Mouse (Mus musculus) lung, postnatal 0 days (tissue): ENCODE results near the gene Nipal3. TPM values are rescaled to one million over a fixed set of nuclear protein-coding genes. Genes with fewer than 3 reads are reported as not detected.
A peak's percentile ranks its signal among the peaks of the same experiment; 100 is the strongest.

Source experiments
- ATAC-seq: fragments of 200-750 bp; cut with Nextera tagmentation; 2 replicates; pipeline ENCODE4 v1.8.0; 2017; ENCODE audit warnings: moderate library complexity
- DNase-seq: peaks from one replicate; pipeline ENCODE4 v3.0.0-alpha.2; 2016; ENCODE audit warnings: low spot score
- H3K27ac ChIP-seq: fragments of 300-500 bp; sonication (generic); 2 replicates; pipeline ENCODE4 v1.5.1; 2014; ENCODE audit warnings: antibody characterized with exemption, mild to moderate bottlenecking, low read length, mixed read lengths
- H3K27me3 ChIP-seq: fragments of 300-500 bp; sonication (generic); replicated peaks from 2 replicates; pipeline ENCODE4 v1.6.1; 2014; ENCODE audit warnings: low read length, mixed read lengths; ENCODE audit not compliant: insufficient read depth
- H3K36me3 ChIP-seq: fragments of 300-500 bp; sonication (generic); 2 replicates; pipeline ENCODE4 v1.6.1; 2014; ENCODE audit warnings: low read length, mixed read lengths; ENCODE audit not compliant: insufficient read depth
- H3K4me1 ChIP-seq: fragments of 300-500 bp; sonication (generic); 2 replicates; pipeline ENCODE4 v1.6.1; 2014; ENCODE audit warnings: antibody characterized with exemption, low read depth, low read length, mixed read lengths; ENCODE audit not compliant: insufficient read depth
- H3K4me2 ChIP-seq: fragments of 300-500 bp; sonication (generic); replicated peaks from 2 replicates; pipeline ENCODE4 v1.6.1; 2014; ENCODE audit warnings: low read depth, mild to moderate bottlenecking, low read length, moderate library complexity, mixed read lengths
- H3K4me3 ChIP-seq: fragments of 300-500 bp; sonication (generic); 2 replicates; pipeline ENCODE4 v1.5.1; 2014; ENCODE audit warnings: low read depth, low read length
- H3K9ac ChIP-seq: fragments of 300-500 bp; sonication (generic); replicated peaks from 2 replicates; pipeline ENCODE4 v1.6.1; 2014; ENCODE audit warnings: low read depth, mild to moderate bottlenecking
- H3K9me3 ChIP-seq: fragments of 300-500 bp; sonication (generic); 2 replicates; pipeline ENCODE4 v1.6.1; 2016; ENCODE audit warnings: low read length, mixed read lengths
- CTCF ChIP-seq: IDR thresholded peaks from 2 replicates; pipeline ENCODE4 v1.5.1; 2016; ENCODE audit warnings: antibody characterized with exemption, mild to moderate bottlenecking
- EP300 ChIP-seq: IDR thresholded peaks from 2 replicates; pipeline ENCODE4 v1.6.1; 2016; ENCODE audit warnings: antibody characterized with exemption, mild to moderate bottlenecking, control low read depth
- WGBS: fragments of 180-500 bp; shearing (Covaris S2); extraction: QIAGEN DNeasy Blood & Tissue Kit; methylation state at CpG from one replicate; pipeline ENCODE4 v1.1.7; 2014; 5-methylcytosine and 5-hydroxymethylcytosine counted together
- polyA plus RNA-seq: library from polyadenylated mRNA; unstranded; fragments of >200 nt; fragmentation: Nextera tagmentation; extraction: Ambion mirVana; gene quantifications from 2 replicates; pipeline ENCODE4 v1.2.1, GENCODE M21; 2015

Nipal3 gene
- polyA plus RNA-seq, 1 experiment from 2014 or later, result 12.0 TPM

DNA sequence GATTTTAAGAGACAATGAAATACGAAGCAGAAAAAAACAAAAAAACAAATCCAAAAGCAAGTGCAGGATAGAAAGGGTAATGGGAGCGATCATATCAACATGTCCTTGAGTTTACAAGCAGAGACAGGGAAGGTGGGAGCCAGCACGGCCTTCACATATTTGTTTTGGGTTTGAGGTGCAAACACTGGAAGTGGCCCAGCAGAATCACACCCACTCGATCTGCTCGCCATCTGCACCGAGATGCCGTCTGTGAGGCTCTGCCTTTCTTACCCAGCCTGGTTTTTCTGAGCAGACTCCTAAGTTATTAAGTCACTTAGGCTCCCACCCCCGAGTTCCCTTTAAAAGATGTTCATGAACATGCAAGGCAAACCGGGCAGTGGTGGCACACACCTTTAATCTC, 69.2 kb downstream of the Nipal3 start:
- H3K9me3 ChIP-seq, result no peaks in the 10 kb centered on the region
- WGBS, result 54% methylated on average over 9 of the region's 9 CpGs
- ATAC-seq, result no peak
- DNase-seq, result no peak
- no peak for TF ChIP-seq CTCF
- TF ChIP-seq EP300, result no peak
- no peaks in the 10 kb centered on the region for H3K4me1 ChIP-seq
- no peak overlapping the region for H3K4me2 ChIP-seq
- H3K9ac ChIP-seq, result no peak overlapping the region
- H3K4me3 ChIP-seq, result no peak overlapping the region
- no peaks in the 10 kb centered on the region for H3K36me3 ChIP-seq
- no peaks in the 10 kb centered on the region for H3K27me3 ChIP-seq
- H3K27ac ChIP-seq, result no peak overlapping the region

DNA sequence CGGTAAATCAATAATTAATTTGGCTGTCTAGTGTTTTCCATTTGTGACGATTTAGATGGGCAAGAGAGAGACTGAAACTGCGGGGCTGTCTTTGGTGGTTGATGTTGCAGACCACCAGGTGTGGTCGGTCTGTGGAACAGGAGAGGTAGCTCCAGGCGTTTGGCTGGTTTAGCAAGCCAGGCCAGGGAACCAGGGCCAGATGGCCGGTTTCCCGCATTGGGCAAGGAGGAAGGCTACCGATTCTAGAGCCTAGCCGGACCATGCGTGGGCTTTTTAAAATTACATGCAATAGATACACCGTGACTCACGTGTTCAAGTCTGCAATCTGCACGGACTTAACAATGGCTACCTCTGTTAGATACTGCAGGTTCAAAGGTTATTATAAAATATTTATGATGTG, 73.9 kb downstream of the Nipal3 start:
- no peak overlapping the region for H3K9ac ChIP-seq
- no peak overlapping the region for H3K27ac ChIP-seq
- 92% methylated on average over 13 of the region's 13 CpGs for WGBS
- no peak for TF ChIP-seq EP300
- TF ChIP-seq CTCF, result no peak
- H3K27me3 ChIP-seq, result no peaks in the 10 kb centered on the region
- no peaks in the 10 kb centered on the region for H3K9me3 ChIP-seq
- DNase-seq, result no peak
- 0 out of 2 replicates have a peak, but pooled peaks cover 8% of the 10 kb centered on the region for H3K36me3 ChIP-seq
- no peaks in the 10 kb centered on the region for H3K4me1 ChIP-seq
- H3K4me3 ChIP-seq, result no peak overlapping the region
- H3K4me2 ChIP-seq, result no peak overlapping the region
- ATAC-seq, result no peak

- no peaks in the 10 kb centered on the region for H3K9me3 ChIP-seq
- H3K27me3 ChIP-seq, result no peaks in the 10 kb centered on the region
- no peak for ATAC-seq
- 0 out of 2 replicates have a peak, but pooled peaks cover 8% of the 10 kb centered on the region for H3K36me3 ChIP-seq
- no peak for DNase-seq
- H3K27ac ChIP-seq, result no peak overlapping the region
- no peaks in the 10 kb centered on the region for H3K4me1 ChIP-seq
- TF ChIP-seq EP300 (no peak), CTCF (no peak)
- no peak overlapping the region for H3K9ac ChIP-seq
- no peak overlapping the region for H3K4me2 ChIP-seq
- H3K4me3 ChIP-seq, result no peak overlapping the region
- 76% methylated on average over 11 of the region's 11 CpGs for WGBS
Observed at GRCm38 (mm10) chr4:135420416-135420815, 74.4 kb downstream of the Nipal3 start.

GRCm38 (mm10) chr4:135419996-135420395, 74.8 kb downstream of the Nipal3 start:
- DNase-seq, result no peak
- H3K27ac ChIP-seq, result no peak overlapping the region
- TF ChIP-seq EP300 (no peak), CTCF (no peak)
- WGBS, result 76% methylated on average over 21 of the region's 21 CpGs
- no peaks in the 10 kb centered on the region for H3K9me3 ChIP-seq
- no peaks in the 10 kb centered on the region for H3K27me3 ChIP-seq
- no peak overlapping the region for H3K9ac ChIP-seq
- H3K4me3 ChIP-seq, result no peak overlapping the region
- ATAC-seq, result no peak
- H3K4me1 ChIP-seq, result no peaks in the 10 kb centered on the region
- 0 out of 2 replicates have a peak, but pooled peaks cover 8% of the 10 kb centered on the region for H3K36me3 ChIP-seq
- no peak overlapping the region for H3K4me2 ChIP-seq

- 85% methylated on average over 21 of the region's 21 CpGs for WGBS
- Histone ChIP-seq H3K9ac (no peak overlapping the region), H3K4me2 (no peak overlapping the region), H3K9me3 (no peaks in the 10 kb centered on the region), H3K4me1 (no peaks in the 10 kb centered on the region), H3K27ac (no peak overlapping the region), H3K36me3 (0 out of 2 replicates have a peak, but pooled peaks cover 8% of the 10 kb centered on the region), H3K4me3 (no peak overlapping the region), H3K27me3 (no peaks in the 10 kb centered on the region)
- TF ChIP-seq EP300, result no peak
- TF ChIP-seq CTCF, result no peak
- ATAC-seq (no peak), DNase-seq (peak; percentile 29)
Observed at GRCm38 (mm10) chr4:135416367-135416766, 78.5 kb downstream of the Nipal3 start.

DNA sequence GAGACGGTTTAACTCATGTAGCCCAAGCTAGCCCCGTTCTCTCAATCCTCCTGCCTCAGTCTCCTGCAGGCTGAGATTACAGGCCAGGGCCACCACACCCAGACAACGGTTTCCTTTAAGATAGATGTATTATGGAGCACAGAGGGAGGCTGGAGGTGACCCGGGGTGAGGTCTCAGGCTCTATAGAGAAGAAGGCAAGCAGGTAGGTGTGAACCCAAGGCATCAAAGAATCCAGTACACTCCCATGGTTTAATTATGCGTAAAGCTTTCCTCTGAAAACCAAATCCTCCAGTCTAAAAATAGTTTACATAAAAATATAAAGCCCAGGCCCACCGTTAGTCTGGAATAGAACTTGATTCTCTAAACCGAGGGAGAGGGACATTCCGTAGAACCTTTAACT, 81.3 kb downstream of the Nipal3 start:
- no peak for TF ChIP-seq EP300
- TF ChIP-seq CTCF, result no peak
- H3K4me3 ChIP-seq, result no peak overlapping the region
- no peak for ATAC-seq
- H3K4me1 ChIP-seq, result no peaks in the 10 kb centered on the region
- no peak overlapping the region for H3K27ac ChIP-seq
- no peak for DNase-seq
- H3K9ac ChIP-seq, result no peak overlapping the region
- H3K4me2 ChIP-seq, result no peak overlapping the region
- H3K36me3 ChIP-seq, result no peaks in the 10 kb centered on the region
- 83% methylated on average over 8 of the region's 8 CpGs for WGBS
- no peaks in the 10 kb centered on the region for H3K27me3 ChIP-seq
- H3K9me3 ChIP-seq, result no peaks in the 10 kb centered on the region

DNA sequence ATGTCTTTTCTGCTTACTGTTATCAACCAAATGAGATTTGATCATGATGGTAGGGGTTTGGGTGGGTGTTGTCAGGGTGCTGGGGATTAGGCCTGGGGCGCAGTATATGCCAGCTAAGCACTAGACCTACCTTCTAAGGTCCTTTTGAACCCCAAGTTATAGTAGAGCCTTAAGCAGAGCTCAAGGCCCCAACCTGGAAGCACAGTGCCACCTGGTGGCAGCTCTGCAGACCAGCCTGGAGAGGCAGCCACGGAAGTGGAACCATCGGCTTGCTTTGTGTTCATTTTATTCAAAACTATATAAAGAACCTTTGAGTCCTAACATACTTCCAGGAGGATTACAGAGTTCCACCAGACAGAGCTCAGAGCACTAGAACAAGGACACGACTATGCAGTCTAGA, 83.2 kb downstream of the Nipal3 start:
- Histone ChIP-seq H3K4me2 (no peak overlapping the region), H3K4me3 (no peak overlapping the region), H3K27ac (no peak overlapping the region), H3K27me3 (no peaks in the 10 kb centered on the region), H3K9me3 (no peaks in the 10 kb centered on the region), H3K36me3 (no peaks in the 10 kb centered on the region), H3K9ac (no peak overlapping the region), H3K4me1 (no peaks in the 10 kb centered on the region)
- no peak for TF ChIP-seq EP300
- peak; percentile 92 for TF ChIP-seq CTCF
- DNase-seq, result peak; percentile 72
- peak; percentile 60; the same call in 1 of the 2 replicates for ATAC-seq
- WGBS, result 33% methylated on average over 4 of the region's 4 CpGs
